Mouse (Mus musculus) limb, embryonic 12.5 days (tissue): ENCODE results near the gene Dnajc8. TPM values are rescaled to one million over a fixed set of nuclear protein-coding genes. Genes with fewer than 3 reads are reported as not detected.

ENCODE experiments used
- ATAC-seq: fragments of 200-750 bp; cut with Nextera tagmentation; 2 replicates; pipeline ENCODE4 v1.8.0; 2017; ENCODE audit warnings: low read depth, moderate TSS enrichment; ENCODE audit not compliant: insufficient number of reproducible peaks, insufficient read depth, low FRiP score, low TSS enrichment
- H3K27ac ChIP-seq: fragments of 300-500 bp; sonication (generic); 2 replicates; pipeline ENCODE4 v1.5.1; 2016; ENCODE audit warnings: mild to moderate bottlenecking, moderate library complexity
- H3K27me3 ChIP-seq: fragments of 300-500 bp; sonication (generic); 2 replicates; pipeline ENCODE4 v1.6.1; 2016; ENCODE audit warnings: mild to moderate bottlenecking, moderate library complexity
- H3K36me3 ChIP-seq: fragments of 300-500 bp; sonication (generic); 2 replicates; pipeline ENCODE4 v1.6.1; 2016; ENCODE audit warnings: mild to moderate bottlenecking, moderate library complexity
- H3K4me1 ChIP-seq: fragments of 300-500 bp; sonication (generic); replicated peaks from 2 replicates; pipeline ENCODE4 v1.6.1; 2016
- H3K4me2 ChIP-seq: fragments of 300-500 bp; sonication (generic); 2 replicates; pipeline ENCODE4 v1.6.1; 2016; ENCODE audit warnings: mild to moderate bottlenecking, moderate library complexity
- H3K4me3 ChIP-seq: fragments of 300-500 bp; sonication (generic); replicated peaks from 2 replicates; pipeline ENCODE4 v1.5.1; 2016; ENCODE audit warnings: mild to moderate bottlenecking
- H3K9ac ChIP-seq: fragments of 300-500 bp; sonication (generic); replicated peaks from 2 replicates; pipeline ENCODE4 v1.6.1; 2016; ENCODE audit warnings: mild to moderate bottlenecking, moderate library complexity
- H3K9me3 ChIP-seq: fragments of 300-500 bp; sonication (generic); 2 replicates; pipeline ENCODE4 v1.6.1; 2016; ENCODE audit warnings: mild to moderate bottlenecking, moderate library complexity
- WGBS: fragments of 180-500 bp; shearing (Covaris S2); methylation state at CpG from one replicate; pipeline ENCODE4 v1.1.7; 2016; 5-methylcytosine and 5-hydroxymethylcytosine counted together
- polyA plus RNA-seq: library from polyadenylated mRNA; unstranded; fragments of >200 nt; fragmentation: Nextera tagmentation; extraction: Ambion mirVana; gene quantifications from 2 replicates; pipeline ENCODE4 v1.2.1, GENCODE M21; 2016

The Dnajc8 gene
- polyA plus RNA-seq, 1 experiment from 2014 or later, result 190 TPM

GRCm38 (mm10) chr4:132505034-132505738 is 30.2 kb upstream of the Dnajc8 start:
- Histone ChIP-seq H3K36me3 (no peaks in the 10 kb centered on the region), H3K9me3 (no peaks in the 10 kb centered on the region), H3K4me3 (no peak overlapping the region), H3K4me2 (no peak overlapping the region), H3K27ac (no peak overlapping the region), H3K27me3 (no peaks in the 10 kb centered on the region; the same call in 1 of the 2 replicates), H3K9ac (no peak overlapping the region), H3K4me1 (peaks cover 6% of the 10 kb centered on the region)
- 68% methylated on average over 6 of the region's 6 CpGs for WGBS
- no peak for ATAC-seq

- Histone ChIP-seq H3K9ac (no peak overlapping the region), H3K9me3 (no peaks in the 10 kb centered on the region)
Measured at GRCm38 (mm10) chr4:132505800-132506199, 29.6 kb upstream of the Dnajc8 start.

GRCm38 (mm10) chr4:132506250-132506649 is 29.1 kb upstream of the Dnajc8 start:
- Histone ChIP-seq H3K27me3 (no peaks in the 10 kb centered on the region; the same call in 1 of the 2 replicates), H3K27ac (no peak overlapping the region), H3K36me3 (no peaks in the 10 kb centered on the region), H3K4me1 (peaks cover 8% of the 10 kb centered on the region), H3K9me3 (no peaks in the 10 kb centered on the region), H3K9ac (no peak overlapping the region), H3K4me3 (no peak overlapping the region), H3K4me2 (no peak overlapping the region)
- ATAC-seq, result no peak
- 80% methylated on average over 6 of the region's 6 CpGs for WGBS

More at GRCm38 (mm10) chr4:132505800-132506199, 29.6 kb upstream of the Dnajc8 start:
- no peak overlapping the region for H3K27ac ChIP-seq
- H3K4me2 ChIP-seq, result no peak overlapping the region
- WGBS, result 40% methylated on average over 10 of the region's 10 CpGs
- H3K27me3 ChIP-seq, result no peaks in the 10 kb centered on the region; the same call in 1 of the 2 replicates
- no peak overlapping the region for H3K4me3 ChIP-seq
- no peak for ATAC-seq
- peaks cover 8% of the 10 kb centered on the region for H3K4me1 ChIP-seq
- H3K36me3 ChIP-seq, result no peaks in the 10 kb centered on the region

- 38% methylated on average over 2 of the region's 2 CpGs for WGBS
- Histone ChIP-seq H3K27ac (no peak overlapping the region), H3K36me3 (no peaks in the 10 kb centered on the region), H3K9ac (peak overlapping the region; percentile 8; the same call in 1 of the 2 replicates), H3K27me3 (no peaks in the 10 kb centered on the region; the same call in 1 of the 2 replicates), H3K4me1 (peaks cover 8% of the 10 kb centered on the region), H3K4me2 (no peak overlapping the region), H3K4me3 (no peak overlapping the region), H3K9me3 (no peaks in the 10 kb centered on the region)
- no peak for ATAC-seq
Measured at GRCm38 (mm10) chr4:132507210-132507609, 28.1 kb upstream of the Dnajc8 start.

GRCm38 (mm10) chr4:132509621-132510296 is 25.6 kb upstream of the Dnajc8 start:
- Histone ChIP-seq H3K27ac (peak overlapping the region; percentile 81), H3K4me1 (peaks cover 21% of the 10 kb centered on the region), H3K9me3 (no peaks in the 10 kb centered on the region), H3K4me3 (peak overlapping the region; percentile 65), H3K36me3 (no peaks in the 10 kb centered on the region), H3K4me2 (peak overlapping the region; percentile 86), H3K27me3 (no peaks in the 10 kb centered on the region; the same call in 1 of the 2 replicates), H3K9ac (peak overlapping the region; percentile 71)
- under 1% methylated on average over 52 of the region's 52 CpGs for WGBS
- peak; percentile 77 for ATAC-seq

GRCm38 (mm10) chr4:132510352-132510798 is 25.0 kb upstream of the Dnajc8 start, which contains the start of gene Sesn2:
TSS of gene Sesn2 (minus strand) at chr4:132510501.
- H3K27ac ChIP-seq, result peak within 1 kb of the TSS; percentile 81
- peak; percentile 86 for ATAC-seq
- H3K27me3 ChIP-seq, result no peaks in the 10 kb centered on the region; the same call in 1 of the 2 replicates
- H3K9ac ChIP-seq, result peak within 1 kb of the TSS; percentile 71
- H3K4me2 ChIP-seq, result peak within 1 kb of the TSS; percentile 86
- peaks cover 21% of the 10 kb centered on the region for H3K4me1 ChIP-seq
- H3K9me3 ChIP-seq, result no peaks in the 10 kb centered on the region
- no peaks in the 10 kb centered on the region for H3K36me3 ChIP-seq
- under 1% methylated on average over 32 of the region's 32 CpGs for WGBS
- peak within 1 kb of the TSS; percentile 65 for H3K4me3 ChIP-seq

GRCm38 (mm10) chr4:132512080-132512479 is 23.3 kb upstream of the Dnajc8 start:
- ATAC-seq, result no peak
- no peak overlapping the region for H3K27ac ChIP-seq
- 77% methylated on average over 3 of the region's 3 CpGs for WGBS
- H3K36me3 ChIP-seq, result no peaks in the 10 kb centered on the region
- no peak overlapping the region for H3K4me2 ChIP-seq
- H3K4me3 ChIP-seq, result no peak overlapping the region
- peaks cover 21% of the 10 kb centered on the region for H3K4me1 ChIP-seq
- H3K27me3 ChIP-seq, result no peaks in the 10 kb centered on the region
- H3K9ac ChIP-seq, result no peak overlapping the region
- no peaks in the 10 kb centered on the region for H3K9me3 ChIP-seq

GRCm38 (mm10) chr4:132513395-132514273 is 21.7 kb upstream of the Dnajc8 start:
- no peak for ATAC-seq
- no peak overlapping the region for H3K27ac ChIP-seq
- H3K4me1 ChIP-seq, result peaks cover 20% of the 10 kb centered on the region
- H3K36me3 ChIP-seq, result no peaks in the 10 kb centered on the region
- 28% methylated on average over 14 of the region's 14 CpGs for WGBS
- H3K4me2 ChIP-seq, result peak overlapping the region; percentile 89
- no peak overlapping the region for H3K4me3 ChIP-seq
- no peak overlapping the region for H3K9ac ChIP-seq
- H3K27me3 ChIP-seq, result no peaks in the 10 kb centered on the region
- no peaks in the 10 kb centered on the region for H3K9me3 ChIP-seq

- Histone ChIP-seq H3K9me3 (no peaks in the 10 kb centered on the region), H3K9ac (peak overlapping the region; percentile 50), H3K36me3 (no peaks in the 10 kb centered on the region), H3K4me2 (peak overlapping the region; percentile 89), H3K4me1 (peaks cover 15% of the 10 kb centered on the region), H3K27ac (peak overlapping the region; percentile 79), H3K27me3 (no peaks in the 10 kb centered on the region), H3K4me3 (peak overlapping the region; percentile 42)
- ATAC-seq, result no peak
- whole genome bisulfite sequencing, result 1% methylated on average over 21 of the region's 21 CpGs
Measured at GRCm38 (mm10) chr4:132514555-132515135, 20.7 kb upstream of the Dnajc8 start.

GRCm38 (mm10) chr4:132515369-132516155 is 19.8 kb upstream of the Dnajc8 start:
- Histone ChIP-seq H3K4me2 (peak overlapping the region; percentile 89), H3K4me1 (peaks cover 14% of the 10 kb centered on the region), H3K36me3 (no peaks in the 10 kb centered on the region), H3K9me3 (no peaks in the 10 kb centered on the region), H3K27me3 (no peaks in the 10 kb centered on the region), H3K27ac (peak overlapping the region; percentile 79), H3K9ac (0 out of 2 replicates have a peak overlapping the region, but pooled peaks have one; percentile 50), H3K4me3 (peak overlapping the region; percentile 42)
- ATAC-seq, result peak; percentile 96
- WGBS, result 21% methylated on average over 22 of the region's 22 CpGs
